Mouse (Mus musculus) right cerebral cortex, adult 2 months (tissue): ENCODE data around the gene Atf4.
A peak's percentile ranks its signal among the peaks of the same experiment; 100 is the strongest.

Experiments used
- DNase-seq, 2 experiments: peaks; one replicate each; pipeline ENCODE4 v3.0.0; 2021 to 2022; ENCODE audit warnings: low spot score in 2 of 2

The Atf4 gene

GRCm38 (mm10) chr15:80254847-80255645, at the start of gene Atf4:
Gene Atf4, plus strand, starts transcription at chr15:80255184.
- DNase-seq = peak; percentile 98

- DNase-seq = no peak
These were observed 48.9 kb upstream of the Atf4 start for GRCm38 (mm10) chr15:80206057-80206565.

- no peak for DNase-seq
These were observed 46.5 kb upstream of the Atf4 start for GRCm38 (mm10) chr15:80208446-80208845.

- no peak for DNase-seq
These were observed 41.3 kb upstream of the Atf4 start for GRCm38 (mm10) chr15:80213688-80214087.

- DNase-seq = peak in 1 of 2 experiments; percentile 43
These were observed 39.1 kb upstream of the Atf4 start for GRCm38 (mm10) chr15:80215716-80216479.

- DNase-seq = no peak
These were observed 38.5 kb upstream of the Atf4 start for GRCm38 (mm10) chr15:80216480-80216820.

- no peak for DNase-seq
These were observed 37.5 kb upstream of the Atf4 start for GRCm38 (mm10) chr15:80217476-80217875.

- DNase-seq = no peak
These were observed 35.8 kb upstream of the Atf4 start for GRCm38 (mm10) chr15:80219211-80219610.

- DNase-seq = no peak
These were observed 35.0 kb upstream of the Atf4 start for GRCm38 (mm10) chr15:80219705-80220657.

GRCm38 (mm10) chr15:80221031-80221430, 34.0 kb upstream of the Atf4 start:
- DNase-seq = no peak

GRCm38 (mm10) chr15:80223751-80224150, 31.2 kb upstream of the Atf4 start:
- no peak for DNase-seq

- DNase-seq = peak; percentile 36 to 47
These were observed 29.8 kb upstream of the Atf4 start for GRCm38 (mm10) chr15:80225208-80225607.

GRCm38 (mm10) chr15:80225796-80226195, 29.2 kb upstream of the Atf4 start:
- DNase-seq = peak; percentile 47 to 53

GRCm38 (mm10) chr15:80228071-80228800, 26.7 kb upstream of the Atf4 start:
- DNase-seq = no peak

GRCm38 (mm10) chr15:80232331-80232730, 22.7 kb upstream of the Atf4 start:
- DNase-seq = no peak

GRCm38 (mm10) chr15:80233053-80233452, 21.9 kb upstream of the Atf4 start:
- DNase-seq = no peak

- DNase-seq = peak; percentile 95 to 99
These were observed 21.1 kb upstream of the Atf4 start, which contains the start of gene Mief1 for GRCm38 (mm10) chr15:80233733-80234509. Gene Mief1, plus strand, starts transcription at chr15:80234018.

GRCm38 (mm10) chr15:80235535-80235934, 19.4 kb upstream of the Atf4 start, which contains the start of gene AC140267.1:
Gene AC140267.1, plus strand, starts transcription at chr15:80235835.
- no peak for DNase-seq

GRCm38 (mm10) chr15:80248135-80248534, 6.8 kb upstream of the Atf4 start:
- DNase-seq = no peak

GRCm38 (mm10) chr15:80248596-80248995, 6.4 kb upstream of the Atf4 start:
- no peak for DNase-seq
